Mouse (Mus musculus): Measurements from ENCODE around the gene Psmd11. TPM values are rescaled to one million over a fixed set of nuclear protein-coding genes. Genes with fewer than 3 reads are reported as not detected.

Gene Psmd11
- polyA plus RNA-seq (2012; rRNA removed) = 55.2 and 66.1 TPM in 2 replicates

GRCm38 (mm10) chr11:80428381-80429008 lies at the start of gene Psmd11:
Psmd11 (plus strand) TSS chr11:80428615.

GRCm38 (mm10) chr11:80383019-80383625 lies 45.3 kb upstream of the Psmd11 start, which contains the start of gene Zfp207:
Zfp207 (plus strand) TSS chr11:80383279.

GRCm38 (mm10) chr11:80476222-80477189 lies 48.1 kb downstream of the Psmd11 start, which contains the start of gene Cdk5r1:
Cdk5r1 (plus strand) TSS chr11:80477023.

Other genes with a start within 250 kb of the Psmd11 start
- 2.0 and 2.5 TPM in 2 replicates for gene Rnf135, start 244.8 kb upstream of the Psmd11 start, polyA plus RNA-seq (2012; rRNA removed)
- gene Rhot1, start 219.6 kb upstream of the Psmd11 start, polyA plus RNA-seq (2012; rRNA removed) = 11.7 and 14.4 TPM in 2 replicates
- gene Rhbdl3, start 127.7 kb upstream of the Psmd11 start, polyA plus RNA-seq (2012; rRNA removed) = 0.05 and 0.07 TPM in 2 replicates
- gene 5730455P16Rik, start 50.6 kb upstream of the Psmd11 start, polyA plus RNA-seq (2012; rRNA removed) = 2.5 and 3.0 TPM in 2 replicates
- gene Zfp207, start 45.3 kb upstream of the Psmd11 start, polyA plus RNA-seq (2012; rRNA removed) = 78.4 and 91.5 TPM in 2 replicates
- gene Cdk5r1, start 48.4 kb downstream of the Psmd11 start, polyA plus RNA-seq (2012; rRNA removed) = 0.70 and 0.89 TPM in 2 replicates